Mouse (Mus musculus) CH12.LX (cell line): ENCODE results near the gene Myo1c. TPM values are rescaled to one million over a fixed set of nuclear protein-coding genes. Genes with fewer than 3 reads are reported as not detected.

Experiments used
- DNase-seq: peaks from one replicate; pipeline ENCODE4 v3.0.0-alpha.2; 2013; ENCODE audit errors: extremely low read depth
- H3K27ac ChIP-seq: 2 replicates; pipeline ENCODE4 v1.5.1; 2012; ENCODE audit warnings: low read depth, mild to moderate bottlenecking, control low read depth, moderate library complexity; ENCODE audit not compliant: insufficient read depth
- H3K27me3 ChIP-seq: replicated peaks from 2 replicates; pipeline ENCODE3; 2012; ENCODE audit warnings: inconsistent platforms
- H3K36me3 ChIP-seq, 2 experiments: replicated peaks in 1 of 2; 2 replicates each; pipeline versions ENCODE3 to v1.6.1; 2012; ENCODE audit warnings: inconsistent platforms in 1 of 2, low read length in 1 of 2, mild to moderate bottlenecking in 1 of 2, mixed read lengths in 1 of 2, moderate library complexity in 1 of 2; ENCODE audit not compliant: control insufficient read depth in 1 of 2, insufficient read depth in 1 of 2
- H3K4me1 ChIP-seq, 2 experiments: 2 replicates each; pipeline ENCODE4 v1.6.1; 2012; ENCODE audit warnings: inconsistent platforms in 1 of 2, moderate library complexity in 1 of 2; ENCODE audit not compliant: insufficient read depth in 2 of 2, control insufficient read depth in 1 of 2
- H3K4me2 ChIP-seq: 2 replicates; pipeline ENCODE4 v1.6.1; 2012; ENCODE audit warnings: low read depth, mild to moderate bottlenecking, control low read depth; ENCODE audit not compliant: poor library complexity, insufficient read depth, severe bottlenecking
- H3K4me3 ChIP-seq, 3 experiments: fragments of 150-350 bp in 1 of 3; sonication (generic) in 1 of 3; replicated peaks in 1 of 3; 2 replicates each; pipeline versions ENCODE3 to v1.5.1; 2011 to 2012; ENCODE audit warnings: low read depth in 2 of 3, low read length in 2 of 3, mild to moderate bottlenecking in 2 of 3, moderate library complexity in 2 of 3, control low read depth in 1 of 3, improper control_type of control experiment in 1 of 3, inconsistent platforms in 1 of 3, mixed read lengths in 1 of 3; ENCODE audit not compliant: poor library complexity in 1 of 3
- H3K79me2 ChIP-seq: replicated peaks from 2 replicates; pipeline ENCODE4 v1.6.1; 2012; ENCODE audit warnings: mild to moderate bottlenecking, moderate library complexity; ENCODE audit not compliant: control insufficient read depth, poor library complexity, insufficient read depth, severe bottlenecking; ENCODE audit errors: extremely low read depth
- H3K9ac ChIP-seq: 2 replicates; pipeline ENCODE4 v1.6.1; 2012; ENCODE audit warnings: low read depth, mild to moderate bottlenecking, control low read depth, moderate library complexity; ENCODE audit not compliant: insufficient read depth
- H3K9me3 ChIP-seq: replicated peaks from 2 replicates; pipeline ENCODE3; 2012; ENCODE audit warnings: low read length, inconsistent platforms, mixed read lengths
- BHLHE40 ChIP-seq: IDR thresholded peaks from 2 replicates; pipeline ENCODE4 v1.6.1; 2011; ENCODE audit warnings: mild to moderate bottlenecking, low read depth, low read length, improper control_type of control experiment
- CHD1 ChIP-seq: IDR thresholded peaks from 2 replicates; pipeline ENCODE4 v1.6.1; 2012; ENCODE audit warnings: low read depth, low read length, improper control_type of control experiment, inconsistent platforms
- CHD2 ChIP-seq: IDR thresholded peaks from 2 replicates; pipeline ENCODE4 v1.6.1; 2011; ENCODE audit warnings: low read length, improper control_type of control experiment
- E2F4 ChIP-seq: IDR thresholded peaks from 2 replicates; pipeline ENCODE4 v1.6.1; 2011; ENCODE audit warnings: low read depth, low read length, improper control_type of control experiment; ENCODE audit not compliant: insufficient replicate concordance
- ETS1 ChIP-seq: conservative IDR thresholded peaks from 2 replicates; pipeline ENCODE4 v1.6.1; 2012; ENCODE audit warnings: low read depth, mild to moderate bottlenecking, inconsistent platforms, low read length, improper control_type of control experiment, moderate library complexity
- GABPA ChIP-seq: IDR thresholded peaks from 2 replicates; pipeline ENCODE4 v1.6.1; 2012; ENCODE audit warnings: low read depth, low read length, improper control_type of control experiment, inconsistent platforms; ENCODE audit not compliant: insufficient replicate concordance
- HCFC1 ChIP-seq: IDR thresholded peaks from 2 replicates; pipeline ENCODE4 v1.6.1; 2012; ENCODE audit warnings: low read depth, mild to moderate bottlenecking, inconsistent platforms, low read length, improper control_type of control experiment
- MAFK ChIP-seq: IDR thresholded peaks from 2 replicates; pipeline ENCODE4 v1.6.1; 2011; ENCODE audit warnings: low read length, improper control_type of control experiment; ENCODE audit not compliant: insufficient replicate concordance
- MAZ ChIP-seq: IDR thresholded peaks from 2 replicates; pipeline ENCODE4 v1.6.1; 2012; ENCODE audit warnings: low read depth, mild to moderate bottlenecking, inconsistent platforms, low read length, improper control_type of control experiment, moderate library complexity
- MXI1 ChIP-seq: IDR thresholded peaks from 2 replicates; pipeline ENCODE4 v1.6.1; 2011; ENCODE audit warnings: mild to moderate bottlenecking, low read depth, low read length, improper control_type of control experiment
- MYC ChIP-seq: IDR thresholded peaks from 2 replicates; pipeline ENCODE4 v1.6.1; 2011; ENCODE audit warnings: low read depth, mild to moderate bottlenecking, improper control_type of control experiment, low read length
- NELFE ChIP-seq: IDR thresholded peaks from 2 replicates; pipeline ENCODE4 v1.6.1; 2011; ENCODE audit warnings: low read depth, low read length, improper control_type of control experiment
- PAX5 ChIP-seq: IDR thresholded peaks from 2 replicates; pipeline ENCODE4 v1.6.1; 2012; ENCODE audit warnings: low read length, inconsistent platforms, mixed read lengths
- POLR2A ChIP-seq: IDR thresholded peaks from 2 replicates; pipeline ENCODE4 v1.6.1; 2011; ENCODE audit warnings: low read depth, mild to moderate bottlenecking, improper control_type of control experiment, low read length
- RAD21 ChIP-seq: IDR thresholded peaks from 2 replicates; pipeline ENCODE4 v1.6.1; 2011; ENCODE audit warnings: low read depth, mild to moderate bottlenecking, low read length, improper control_type of control experiment, moderate library complexity
- RCOR1 ChIP-seq: conservative IDR thresholded peaks from 2 replicates; pipeline ENCODE4 v1.6.1; 2012; ENCODE audit warnings: low read depth, mild to moderate bottlenecking, inconsistent platforms, low read length, improper control_type of control experiment
- SMC3 ChIP-seq: IDR thresholded peaks from 2 replicates; pipeline ENCODE4 v1.6.1; 2011; ENCODE audit warnings: low read depth, low read length, improper control_type of control experiment
- TCF12 ChIP-seq: IDR thresholded peaks from 2 replicates; pipeline ENCODE4 v1.6.1; 2014; ENCODE audit warnings: low read depth, mild to moderate bottlenecking, inconsistent platforms, low read length, improper control_type of control experiment
- ZC3H11A ChIP-seq: IDR thresholded peaks from 2 replicates; pipeline ENCODE4 v1.6.1; 2012; ENCODE audit warnings: low read depth, mild to moderate bottlenecking, inconsistent platforms, low read length, improper control_type of control experiment
- ZKSCAN1 ChIP-seq: IDR thresholded peaks from 2 replicates; pipeline ENCODE4 v1.6.1; 2012; ENCODE audit warnings: low read depth, inconsistent platforms, low read length, improper control_type of control experiment, borderline replicate concordance
- ZMIZ1 ChIP-seq: IDR thresholded peaks from 2 replicates; pipeline ENCODE4 v1.6.1; 2012; ENCODE audit warnings: low read depth, mild to moderate bottlenecking, inconsistent platforms, low read length, improper control_type of control experiment
- dilution Hi-C: fragments of 300-500 bp; cut with MboI; formaldehyde crosslinking; loops from 2 replicates; pipeline ENCODE4 v1.14.3; 2020; ENCODE audit warnings: low sequenced_read_pairs; ENCODE audit not compliant: extremely low pct_unique_long_range_greater_than_20kb, extremely low pct_ligation_motif_present
- in situ Hi-C: fragments of 300-500 bp; cut with MboI; formaldehyde crosslinking; loops from 3 replicates; pipeline ENCODE4 v1.14.3; 2019; ENCODE audit warnings: low sequenced_read_pairs, low pct_ligation_motif_present, low pct_unique_long_range_greater_than_20kb, mixed read lengths
- polyA plus RNA-seq: library from polyadenylated mRNA; unstranded; fragments of >175 nt; gene quantifications from 2 replicates; pipeline ENCODE4 v1.2.1, GENCODE M21; 2012; ENCODE audit warnings: low read depth; ENCODE audit not compliant: insufficient read length
- total RNA-seq, 2 experiments: library from RNA; depleted of rRNA; stranded (reverse); fragments of 300-350 nt in 1 of 2; fragments of >200 nt in 1 of 2; gene quantifications; 2 replicates each; pipeline ENCODE4 v1.2.3; 2012 to 2014

Gene Myo1c
- total and polyA plus RNA-seq, 3 experiments: 21.9 to 52.0 (median 41.1) TPM

GRCm38 (mm10) chr11:75604826-75605225 lies 45.5 kb upstream of the Myo1c start:
- dilution Hi-C loops: no loop called here
- no peak for DNase-seq

GRCm38 (mm10) chr11:75605318-75605717 lies 45.0 kb upstream of the Myo1c start:
- H3K4me2 ChIP-seq: no peak overlapping the region
- TF ChIP-seq TCF12: no peak
- no peak for TF ChIP-seq MYC
- no peak for TF ChIP-seq NELFE
- TF ChIP-seq MAFK: no peak
- TF ChIP-seq POLR2A: no peak
- no peak for TF ChIP-seq ZKSCAN1
- no peak for TF ChIP-seq ETS1
- TF ChIP-seq CHD1: no peak
- peaks cover 75 to 96% of the 10 kb centered on the region in 2 experiments for H3K36me3 ChIP-seq
- peaks cover 0 to 16% of the 10 kb centered on the region in 2 experiments; a peak in 2 of 4 replicates for H3K4me1 ChIP-seq
- in situ Hi-C loops: no loop called here
- no peaks in the 10 kb centered on the region for H3K79me2 ChIP-seq
- H3K27me3 ChIP-seq: no peaks in the 10 kb centered on the region
- no peak overlapping the region for H3K4me3 ChIP-seq
- H3K9me3 ChIP-seq: no peaks in the 10 kb centered on the region
- no peak overlapping the region for H3K27ac ChIP-seq
- dilution Hi-C loops: no loop called here
- no peak overlapping the region for H3K9ac ChIP-seq
- no peak for DNase-seq

More at GRCm38 (mm10) chr11:75604826-75605225, 45.5 kb upstream of the Myo1c start:
- Histone ChIP-seq H3K36me3 (peaks cover 74 to 96% of the 10 kb centered on the region in 2 experiments), H3K4me3 (no peak overlapping the region), H3K27me3 (no peaks in the 10 kb centered on the region), H3K4me1 (peaks cover 0 to 16% of the 10 kb centered on the region in 2 experiments; a peak in 2 of 4 replicates), H3K9me3 (no peaks in the 10 kb centered on the region), H3K4me2 (no peak overlapping the region), H3K9ac (no peak overlapping the region), H3K79me2 (no peaks in the 10 kb centered on the region), H3K27ac (no peak overlapping the region)
- in situ Hi-C loops: no loop called here
- TF ChIP-seq RCOR1: no peak
- TF ChIP-seq SMC3: no peak

GRCm38 (mm10) chr11:75608776-75609175 lies 41.5 kb upstream of the Myo1c start:
- Histone ChIP-seq H3K27me3 (no peaks in the 10 kb centered on the region), H3K4me3 (no peak overlapping the region), H3K36me3 (peaks cover 68 to 94% of the 10 kb centered on the region in 2 experiments), H3K27ac (no peak overlapping the region), H3K4me2 (no peak overlapping the region), H3K79me2 (no peaks in the 10 kb centered on the region), H3K4me1 (peaks cover 0 to 16% of the 10 kb centered on the region in 2 experiments; a peak in 2 of 4 replicates), H3K9ac (no peak overlapping the region), H3K9me3 (no peaks in the 10 kb centered on the region)
- no peak for DNase-seq
- in situ Hi-C loops: no loop called here
- dilution Hi-C loops: no loop called here
- TF ChIP-seq MAZ: no peak
- no peak for TF ChIP-seq MXI1
- no peak for TF ChIP-seq E2F4
- TF ChIP-seq ZMIZ1: no peak
- no peak for TF ChIP-seq ZC3H11A
- TF ChIP-seq POLR2A: no peak
- TF ChIP-seq BHLHE40: no peak
- no peak for TF ChIP-seq CHD1
- no peak for TF ChIP-seq RAD21
- TF ChIP-seq SMC3: no peak
- no peak for TF ChIP-seq CHD2
- no peak for TF ChIP-seq RCOR1
- TF ChIP-seq HCFC1: no peak
- no peak for TF ChIP-seq PAX5
- TF ChIP-seq GABPA: no peak
